Mouse (Mus musculus): ENCODE measurements around the gene Cldn9. TPM values are rescaled to one million over a fixed set of nuclear protein-coding genes. Genes with fewer than 3 reads are reported as not detected.
A peak's percentile ranks its signal among the peaks of the same experiment; 100 is the strongest.

Cldn9 gene
- polyA plus RNA-seq, 1 experiment from 2014 or later = 14.6 TPM

- H3K36me3 ChIP-seq (ENCODE audit: control insufficient read depth, insufficient read depth, low read length) = peaks cover 40% of the 10 kb centered on the region
- DNase-seq (ENCODE audit: low spot score) = no peak
- no peaks in the 10 kb centered on the region for H3K9me3 ChIP-seq (ENCODE audit: control insufficient read depth, low read length)
- WGBS = 76% methylated on average over 14 of the region's 14 CpGs
- no peak overlapping the region for H3K27ac ChIP-seq (replicated peaks; ENCODE audit: low read depth, low read length)
- H3K4me3 ChIP-seq (ENCODE audit: low read depth, low read length) = no peak overlapping the region
- ATAC-seq (ENCODE audit: low read depth) = no peak
- peaks cover 10% of the 10 kb centered on the region; the same call in 1 of the 2 replicates for H3K4me1 ChIP-seq (ENCODE audit: control insufficient read depth, insufficient read depth, low read length)
- H3K27me3 ChIP-seq (replicated peaks; ENCODE audit: control insufficient read depth, insufficient read depth, low read length) = peaks cover 27% of the 10 kb centered on the region
- H3K4me2 ChIP-seq (ENCODE audit: low read depth, low read length) = no peak overlapping the region
- 0 out of 2 replicates have a peak overlapping the region, but pooled peaks have one; percentile 5 for H3K9ac ChIP-seq (ENCODE audit: low read depth, low read length)
Measured at GRCm38 (mm10) chr17:23665511-23665910, 18.3 kb downstream of the Cldn9 start.

GRCm38 (mm10) chr17:23664556-23665021 is 19.2 kb downstream of the Cldn9 start:
- peaks cover 37% of the 10 kb centered on the region for H3K27me3 ChIP-seq (replicated peaks; ENCODE audit: control insufficient read depth, insufficient read depth, low read length)
- H3K9ac ChIP-seq (ENCODE audit: low read depth, low read length) = 0 out of 2 replicates have a peak overlapping the region, but pooled peaks have one; percentile 5
- DNase-seq (ENCODE audit: low spot score) (peak; percentile 67), ATAC-seq (ENCODE audit: low read depth) (peak; percentile 60)
- 7% methylated on average over 5 of the region's 5 CpGs for WGBS
- H3K4me3 ChIP-seq (ENCODE audit: low read depth, low read length) = no peak overlapping the region
- peaks cover 11% of the 10 kb centered on the region; the same call in 1 of the 2 replicates for H3K4me1 ChIP-seq (ENCODE audit: control insufficient read depth, insufficient read depth, low read length)
- H3K27ac ChIP-seq (replicated peaks; ENCODE audit: low read depth, low read length) = no peak overlapping the region
- H3K9me3 ChIP-seq (ENCODE audit: control insufficient read depth, low read length) = no peaks in the 10 kb centered on the region
- H3K36me3 ChIP-seq (ENCODE audit: control insufficient read depth, insufficient read depth, low read length) = peaks cover 31% of the 10 kb centered on the region
- H3K4me2 ChIP-seq (ENCODE audit: low read depth, low read length) = no peak overlapping the region

- no peak overlapping the region for H3K4me2 ChIP-seq (ENCODE audit: low read depth, low read length)
- peaks cover 11% of the 10 kb centered on the region; the same call in 1 of the 2 replicates for H3K4me1 ChIP-seq (ENCODE audit: control insufficient read depth, insufficient read depth, low read length)
- H3K9me3 ChIP-seq (ENCODE audit: control insufficient read depth, low read length) = no peaks in the 10 kb centered on the region
- H3K27me3 ChIP-seq (replicated peaks; ENCODE audit: control insufficient read depth, insufficient read depth, low read length) = peaks cover 40% of the 10 kb centered on the region
- H3K9ac ChIP-seq (ENCODE audit: low read depth, low read length) = no peak overlapping the region
- no peak for DNase-seq (ENCODE audit: low spot score)
- H3K36me3 ChIP-seq (ENCODE audit: control insufficient read depth, insufficient read depth, low read length) = peaks cover 4% of the 10 kb centered on the region; the same call in 1 of the 2 replicates
- WGBS = 0% methylated on average over 9 of the region's 9 CpGs
- H3K27ac ChIP-seq (replicated peaks; ENCODE audit: low read depth, low read length) = no peak overlapping the region
- no peak overlapping the region for H3K4me3 ChIP-seq (ENCODE audit: low read depth, low read length)
- ATAC-seq (ENCODE audit: low read depth) = no peak
Measured at GRCm38 (mm10) chr17:23661526-23661925, 22.3 kb downstream of the Cldn9 start.

- peak overlapping the region; percentile 36 for H3K4me2 ChIP-seq (ENCODE audit: low read depth, low read length)
- H3K27me3 ChIP-seq (replicated peaks; ENCODE audit: control insufficient read depth, insufficient read depth, low read length) = peaks cover 40% of the 10 kb centered on the region
- WGBS = 4% methylated on average over 14 of the region's 14 CpGs
- ATAC-seq (ENCODE audit: low read depth) (peak; percentile 59; the same call in 1 of the 2 replicates), DNase-seq (ENCODE audit: low spot score) (peak; percentile 50)
- peaks cover 11% of the 10 kb centered on the region; the same call in 1 of the 2 replicates for H3K4me1 ChIP-seq (ENCODE audit: control insufficient read depth, insufficient read depth, low read length)
- H3K9ac ChIP-seq (ENCODE audit: low read depth, low read length) = no peak overlapping the region
- H3K27ac ChIP-seq (replicated peaks; ENCODE audit: low read depth, low read length) = no peak overlapping the region
- H3K36me3 ChIP-seq (ENCODE audit: control insufficient read depth, insufficient read depth, low read length) = no peaks in the 10 kb centered on the region
- H3K4me3 ChIP-seq (ENCODE audit: low read depth, low read length) = peak overlapping the region; percentile 23
- no peaks in the 10 kb centered on the region for H3K9me3 ChIP-seq (ENCODE audit: control insufficient read depth, low read length)
Measured at GRCm38 (mm10) chr17:23660876-23661200, 23.0 kb downstream of the Cldn9 start.

- WGBS = 4% methylated on average over 25 of the region's 27 CpGs
- peak within 1 kb of the TSS; percentile 36 for H3K4me2 ChIP-seq (ENCODE audit: low read depth, low read length)
Measured at GRCm38 (mm10) chr17:23660117-23660875, 23.5 kb downstream of the Cldn9 start, which contains the start of gene Bicdl2. Bicdl2 (plus strand) TSS chr17:23660506.

GRCm38 (mm10) chr17:23658450-23658849 is 25.4 kb downstream of the Cldn9 start:
- Histone ChIP-seq H3K36me3 (ENCODE audit: control insufficient read depth, insufficient read depth, low read length) (no peaks in the 10 kb centered on the region), H3K4me2 (ENCODE audit: low read depth, low read length) (no peak overlapping the region), H3K4me1 (ENCODE audit: control insufficient read depth, insufficient read depth, low read length) (peaks cover 5% of the 10 kb centered on the region; the same call in 1 of the 2 replicates), H3K9ac (ENCODE audit: low read depth, low read length) (no peak overlapping the region), H3K9me3 (ENCODE audit: control insufficient read depth, low read length) (no peaks in the 10 kb centered on the region), H3K4me3 (ENCODE audit: low read depth, low read length) (no peak overlapping the region), H3K27ac (replicated peaks; ENCODE audit: low read depth, low read length) (no peak overlapping the region), H3K27me3 (replicated peaks; ENCODE audit: control insufficient read depth, insufficient read depth, low read length) (peaks cover 40% of the 10 kb centered on the region)
- no peak for DNase-seq (ENCODE audit: low spot score)
- no peak for ATAC-seq (ENCODE audit: low read depth)
- WGBS = 85% methylated on average over 3 of the region's 3 CpGs

More at GRCm38 (mm10) chr17:23660117-23660875, 23.5 kb downstream of the Cldn9 start, which contains the start of gene Bicdl2:
- Histone ChIP-seq H3K4me1 (ENCODE audit: control insufficient read depth, insufficient read depth, low read length) (peaks cover 11% of the 10 kb centered on the region; the same call in 1 of the 2 replicates), H3K4me3 (ENCODE audit: low read depth, low read length) (peak within 1 kb of the TSS; percentile 23), H3K36me3 (ENCODE audit: control insufficient read depth, insufficient read depth, low read length) (no peaks in the 10 kb centered on the region), H3K27me3 (replicated peaks; ENCODE audit: control insufficient read depth, insufficient read depth, low read length) (peaks cover 40% of the 10 kb centered on the region), H3K9ac (ENCODE audit: low read depth, low read length) (no peak within 1 kb of the TSS; the same call in 1 of the 2 replicates), H3K27ac (replicated peaks; ENCODE audit: low read depth, low read length) (no peak within 1 kb of the TSS), H3K9me3 (ENCODE audit: control insufficient read depth, low read length) (no peaks in the 10 kb centered on the region)
- DNase-seq (ENCODE audit: low spot score) = peak; percentile 65
- ATAC-seq (ENCODE audit: low read depth) = peak; percentile 42; the same call in 1 of the 2 replicates

- Histone ChIP-seq H3K4me1 (ENCODE audit: control insufficient read depth, insufficient read depth, low read length) (no peaks in the 10 kb centered on the region), H3K27ac (replicated peaks; ENCODE audit: low read depth, low read length) (no peak overlapping the region), H3K36me3 (ENCODE audit: control insufficient read depth, insufficient read depth, low read length) (no peaks in the 10 kb centered on the region), H3K9me3 (ENCODE audit: control insufficient read depth, low read length) (no peaks in the 10 kb centered on the region), H3K4me3 (ENCODE audit: low read depth, low read length) (no peak overlapping the region), H3K4me2 (ENCODE audit: low read depth, low read length) (no peak overlapping the region), H3K27me3 (replicated peaks; ENCODE audit: control insufficient read depth, insufficient read depth, low read length) (peaks cover 1% of the 10 kb centered on the region; the same call in 1 of the 2 replicates), H3K9ac (ENCODE audit: low read depth, low read length) (no peak overlapping the region)
- ATAC-seq (ENCODE audit: low read depth) = no peak
- WGBS = 68% methylated on average over 2 of the region's 2 CpGs
- no peak for DNase-seq (ENCODE audit: low spot score)
Measured at GRCm38 (mm10) chr17:23654410-23654809, 29.4 kb downstream of the Cldn9 start.

- Histone ChIP-seq H3K9ac (ENCODE audit: low read depth, low read length) (no peak overlapping the region), H3K27ac (replicated peaks; ENCODE audit: low read depth, low read length) (no peak overlapping the region), H3K4me1 (ENCODE audit: control insufficient read depth, insufficient read depth, low read length) (no peaks in the 10 kb centered on the region), H3K4me3 (ENCODE audit: low read depth, low read length) (no peak overlapping the region), H3K36me3 (ENCODE audit: control insufficient read depth, insufficient read depth, low read length) (no peaks in the 10 kb centered on the region), H3K4me2 (ENCODE audit: low read depth, low read length) (no peak overlapping the region), H3K27me3 (replicated peaks; ENCODE audit: control insufficient read depth, insufficient read depth, low read length) (no peaks in the 10 kb centered on the region), H3K9me3 (ENCODE audit: control insufficient read depth, low read length) (no peaks in the 10 kb centered on the region)
- DNase-seq (ENCODE audit: low spot score) (no peak), ATAC-seq (ENCODE audit: low read depth) (no peak)
- 53% methylated on average over 6 of the region's 6 CpGs for WGBS
Measured at GRCm38 (mm10) chr17:23654001-23654400, 29.8 kb downstream of the Cldn9 start.

Data from embryonic facial prominence, embryonic 14.5 days (tissue).